ENCODE assay signal across 14 mouse cellular contexts in the genomic region with DNA sequence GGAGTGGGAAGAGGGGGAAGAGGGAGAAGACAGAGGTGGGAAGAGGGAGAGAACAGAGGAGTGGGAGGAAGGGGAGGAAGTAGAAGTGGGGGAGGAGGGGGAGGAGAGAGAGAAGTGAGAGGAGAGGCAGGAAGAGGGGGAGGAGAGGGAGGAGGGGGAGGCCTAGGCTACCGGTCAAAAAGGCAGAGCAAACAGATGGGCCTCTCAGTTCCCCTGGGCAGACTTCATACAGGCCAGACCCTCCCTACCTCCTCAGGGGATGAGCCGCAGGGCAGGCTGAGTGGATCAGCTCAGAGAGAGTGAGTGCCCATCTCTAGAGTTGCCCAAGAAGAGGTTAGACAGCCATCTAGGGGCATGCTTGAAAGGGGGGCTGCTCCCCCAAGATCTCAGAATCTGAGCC.
A peak's percentile ranks its signal among the peaks of the same experiment; 100 is the strongest.
DNase-seq lines count a peak whose midpoint lies in the region; ATAC-seq and TF ChIP-seq lines count a peak whose summit lies in the region.
"Had no signal": no experiment of that assay in that cellular context is flagged by ENCODE, and none has a peak within 500 bp of the region (broad histone marks: within the 10 kb centered on the region; RNA-seq: fewer than 3 reads in every experiment).

No protein-coding gene starts in this region.

- TF ChIP-seq CTCF in kidney, adult 2 months (conservative IDR thresholded peaks at IDR 0.05; ENCODE audit: insufficient read depth, insufficient read length, low read depth, low read length), result no peak

- H3K27ac ChIP-seq in heart, embryonic 10.5 days, result peak overlapping the region; percentile 64; the same call in 1 of the 2 replicates
- no peak overlapping the region for H3K27ac ChIP-seq in kidney, adult 2 months (ENCODE audit: insufficient read depth, low read depth, low read length)
- 0 out of 2 replicates have a peak overlapping the region, but pooled peaks have one; percentile 13 for H3K27ac ChIP-seq in embryonic facial prominence, embryonic 14.5 days (replicated peaks; ENCODE audit: low read depth, low read length)
- H3K27ac ChIP-seq: hindbrain, embryonic 15.5 days; midbrain, embryonic 15.5 days had no signal

- 25% methylated on average over 2 of the region's 2 CpGs for WGBS in heart, embryonic 10.5 days
- WGBS in kidney, adult 2 months, result 34% methylated on average over 2 of the region's 2 CpGs
- WGBS in embryonic facial prominence, embryonic 14.5 days, result 25% methylated on average over 2 of the region's 2 CpGs

- H3K36me3 ChIP-seq in heart, embryonic 10.5 days, result 0 out of 2 replicates have a peak, but pooled peaks cover 5% of the 10 kb centered on the region
- H3K36me3 ChIP-seq in kidney, adult 2 months (ENCODE audit: control insufficient read depth, insufficient read depth, low read length), result no peaks in the 10 kb centered on the region
- peaks cover 8% of the 10 kb centered on the region; the same call in 1 of the 2 replicates for H3K36me3 ChIP-seq in embryonic facial prominence, embryonic 14.5 days (ENCODE audit: control insufficient read depth, insufficient read depth, low read length)
- H3K36me3 ChIP-seq: hindbrain, embryonic 15.5 days; midbrain, embryonic 15.5 days had no signal

- 0 out of 2 replicates have a peak, but pooled peaks cover 3% of the 10 kb centered on the region for H3K9me3 ChIP-seq in heart, embryonic 10.5 days
- no peaks in the 10 kb centered on the region for H3K9me3 ChIP-seq in embryonic facial prominence, embryonic 14.5 days (ENCODE audit: control insufficient read depth, low read length)
- H3K9me3 ChIP-seq: hindbrain, embryonic 15.5 days; midbrain, embryonic 15.5 days had no signal

- peaks cover 2% of the 10 kb centered on the region; the same call in 1 of the 2 replicates for H3K27me3 ChIP-seq in heart, embryonic 10.5 days (ENCODE audit: insufficient read depth, poor library complexity, severe bottlenecking)
- no peaks in the 10 kb centered on the region for H3K27me3 ChIP-seq in kidney, adult 2 months (replicated peaks; ENCODE audit: control insufficient read depth, insufficient read depth, low read length)
- no peaks in the 10 kb centered on the region for H3K27me3 ChIP-seq in embryonic facial prominence, embryonic 14.5 days (replicated peaks; ENCODE audit: control insufficient read depth, insufficient read depth, low read length)
- H3K27me3 ChIP-seq: hindbrain, embryonic 15.5 days; midbrain, embryonic 15.5 days had no signal

- TF ChIP-seq POLR2A in kidney, adult 2 months (IDR thresholded peaks at IDR 0.05; ENCODE audit: low read depth, low read length), result no peak

- no peak for ATAC-seq in embryonic facial prominence, embryonic 14.5 days (ENCODE audit: low read depth)
- ATAC-seq: midbrain, embryonic 15.5 days had no signal

- peaks cover 27% of the 10 kb centered on the region for H3K4me1 ChIP-seq in heart, embryonic 10.5 days
- no peaks in the 10 kb centered on the region for H3K4me1 ChIP-seq in kidney, adult 2 months (ENCODE audit: control insufficient read depth, insufficient read depth, low read length)
- H3K4me1 ChIP-seq in embryonic facial prominence, embryonic 14.5 days (ENCODE audit: control insufficient read depth, insufficient read depth, low read length), result peaks cover 13% of the 10 kb centered on the region
- H3K4me1 ChIP-seq: hindbrain, embryonic 15.5 days; midbrain, embryonic 15.5 days had no signal

- no peak overlapping the region for H3K9ac ChIP-seq in embryonic facial prominence, embryonic 14.5 days (ENCODE audit: low read depth, low read length)
- H3K9ac ChIP-seq: hindbrain, embryonic 15.5 days; midbrain, embryonic 15.5 days had no signal

- no peak overlapping the region for H3K4me2 ChIP-seq in embryonic facial prominence, embryonic 14.5 days (ENCODE audit: low read depth, low read length)
- H3K4me2 ChIP-seq: hindbrain, embryonic 15.5 days; midbrain, embryonic 15.5 days had no signal

- DNase-seq in heart, embryonic 10.5 days (ENCODE audit: low spot score), result no peak
- no peak for DNase-seq in heart, adult 18-20 months
- peak; percentile 10 for DNase-seq in kidney, postnatal 14 days
- no peak for DNase-seq in kidney, adult 2 months
- DNase-seq in A20 (ENCODE audit: low read depth, low spot score), result peak; percentile 12
- no peak for DNase-seq in embryonic facial prominence, embryonic 14.5 days (ENCODE audit: low spot score)
- DNase-seq in layer of hippocampus, adult 18-20 months (ENCODE audit: low spot score in 2 of 2), result no peak
- no peak for DNase-seq in cerebellum, adult 9-11 months
- DNase-seq: adrenal gland, postnatal 10 days; cerebellum, postnatal 25 days; gastrocnemius, postnatal 36 days; lung, postnatal 10 days had no signal

- no peak overlapping the region for H3K4me3 ChIP-seq in heart, embryonic 10.5 days
- H3K4me3 ChIP-seq in kidney, adult 2 months (ENCODE audit: insufficient read depth, low read depth, low read length), result no peak overlapping the region
- no peak overlapping the region for H3K4me3 ChIP-seq in embryonic facial prominence, embryonic 14.5 days (ENCODE audit: low read depth, low read length)
- H3K4me3 ChIP-seq: hindbrain, embryonic 15.5 days; midbrain, embryonic 15.5 days had no signal

Comparison
In these comparisons a context has a peak if more than half of its experiments do, and no peak if none do; other contexts are left out.
1. DNase-seq: peak in kidney, postnatal 14 days (single experiment) and A20 (single experiment); none in heart, embryonic 10.5 days (single experiment), heart, adult 18-20 months (0 of 2), kidney, adult 2 months (single experiment), embryonic facial prominence, embryonic 14.5 days (single experiment), layer of hippocampus, adult 18-20 months (0 of 2) and cerebellum, adult 9-11 months (single experiment).